Mouse (Mus musculus): ENCODE data around the gene Fads3.

- TF ChIP-seq CTCF (IDR thresholded peaks at IDR 0.05; ENCODE audit: insufficient read depth, low read length) (no peak), POLR2A (IDR thresholded peaks at IDR 0.05; ENCODE audit: borderline replicate concordance, extremely low read depth, low read depth, low read length) (no peak)
Observed at GRCm38 (mm10) chr19:10096371-10096876, 55.1 kb downstream of the Fads3 start.
